Mouse (Mus musculus) heart, postnatal 0 days (tissue): Measurements from ENCODE around the gene Angptl8.

Experiments
- CTCF ChIP-seq: IDR thresholded peaks from 2 replicates; pipeline ENCODE4 v1.5.1; 2016; ENCODE audit warnings: antibody characterized with exemption, control low read depth, low read depth
- EP300 ChIP-seq: IDR thresholded peaks from 2 replicates; pipeline ENCODE4 v1.6.1; 2016; ENCODE audit warnings: antibody characterized with exemption, low read depth

GRCm38 (mm10) chr9:21862181-21862580, 26.9 kb downstream of the Angptl8 start:
- no peak for TF ChIP-seq CTCF
- TF ChIP-seq EP300, result no peak
